Mouse (Mus musculus) left cerebral cortex, postnatal 4 days (tissue): ENCODE results near the gene Kcnab2. TPM values are rescaled to one million over a fixed set of nuclear protein-coding genes. Genes with fewer than 3 reads are reported as not detected.

ENCODE experiments used
- DNase-seq: peaks from one replicate; pipeline ENCODE4 v3.0.0-alpha.2; 2022
- intact Hi-C: fragments of 180-260 bp; cut with DNase I; formaldehyde crosslinking; loops from one replicate; pipeline ENCODE4 v1.15.1; 2025
- total RNA-seq, 2 experiments: library from RNA; stranded (reverse); gene quantifications; 2 replicates each; pipeline ENCODE4 v1.2.3; 2021

The Kcnab2 gene
- total RNA-seq, 2 experiments from 2014 or later: 35.0 to 43.6 TPM

DNA sequence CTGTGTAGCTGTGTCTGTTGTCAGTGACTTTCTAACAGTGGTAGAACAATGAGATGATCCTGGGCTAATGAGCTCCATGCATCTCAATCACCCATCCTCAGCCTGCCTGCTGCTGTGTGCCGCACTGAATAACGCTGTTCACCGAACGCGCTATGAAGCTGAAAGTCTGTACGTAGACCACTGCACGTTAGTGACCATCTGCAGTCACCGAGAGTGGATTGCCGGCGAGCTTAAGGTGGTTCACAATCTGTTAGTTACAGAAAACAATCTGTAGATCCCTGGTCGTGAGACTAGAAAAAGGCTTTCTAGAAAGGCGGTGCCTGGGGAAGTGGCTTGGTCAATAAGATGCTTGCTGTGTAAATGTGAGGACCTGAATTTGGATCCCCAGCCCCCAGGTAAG, 23.5 kb downstream of the Kcnab2 start:
- DNase-seq: no peak
- intact Hi-C loops: no loop called here

DNA sequence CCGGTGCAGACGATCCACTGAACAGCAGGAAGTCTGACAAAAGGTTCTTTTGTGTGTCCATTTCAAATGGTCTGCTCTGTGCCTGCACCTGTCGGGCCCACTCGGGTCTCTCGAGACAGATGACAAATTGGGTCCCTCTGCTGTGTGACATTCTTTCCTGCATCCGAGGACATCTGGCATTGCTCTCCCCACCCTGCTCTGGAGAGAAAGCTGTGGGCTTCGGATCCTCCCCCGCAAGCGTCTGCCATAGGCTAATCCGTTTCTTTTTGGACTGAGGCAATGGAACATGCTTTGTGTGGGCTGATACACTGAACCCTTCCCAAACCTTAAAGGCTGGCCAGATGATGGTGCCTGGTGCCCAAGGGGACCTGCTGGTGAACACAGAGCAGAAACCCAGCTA, 24.6 kb downstream of the Kcnab2 start:
- intact Hi-C loops: no loop called here
- DNase-seq: peak; percentile 44

- intact Hi-C loops: no loop called here
These were observed 26.3 kb downstream of the Kcnab2 start for GRCm38 (mm10) chr4:152451371-152451770.

DNA sequence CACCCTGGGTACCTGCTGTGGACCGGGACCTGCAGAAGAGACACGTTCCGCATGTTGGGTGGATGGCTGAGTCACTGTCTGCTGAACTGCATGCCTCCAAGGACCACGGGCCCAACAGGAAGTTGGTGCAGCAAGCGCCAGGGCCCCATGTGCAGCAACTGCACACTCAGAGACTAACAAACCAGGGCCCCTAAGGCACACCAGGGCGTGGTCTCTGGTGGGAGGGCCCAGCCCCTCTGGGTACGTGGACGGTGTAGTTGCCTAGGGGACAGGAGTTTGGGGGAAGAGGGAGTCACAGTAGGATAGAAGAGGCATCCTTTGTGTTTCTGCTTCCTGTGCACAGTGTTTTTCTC, 29.0 kb downstream of the Kcnab2 start:
- intact Hi-C loops: no loop called here
- no peak for DNase-seq

More at GRCm38 (mm10) chr4:152451371-152451770, 26.3 kb downstream of the Kcnab2 start:
- no peak for DNase-seq

DNA sequence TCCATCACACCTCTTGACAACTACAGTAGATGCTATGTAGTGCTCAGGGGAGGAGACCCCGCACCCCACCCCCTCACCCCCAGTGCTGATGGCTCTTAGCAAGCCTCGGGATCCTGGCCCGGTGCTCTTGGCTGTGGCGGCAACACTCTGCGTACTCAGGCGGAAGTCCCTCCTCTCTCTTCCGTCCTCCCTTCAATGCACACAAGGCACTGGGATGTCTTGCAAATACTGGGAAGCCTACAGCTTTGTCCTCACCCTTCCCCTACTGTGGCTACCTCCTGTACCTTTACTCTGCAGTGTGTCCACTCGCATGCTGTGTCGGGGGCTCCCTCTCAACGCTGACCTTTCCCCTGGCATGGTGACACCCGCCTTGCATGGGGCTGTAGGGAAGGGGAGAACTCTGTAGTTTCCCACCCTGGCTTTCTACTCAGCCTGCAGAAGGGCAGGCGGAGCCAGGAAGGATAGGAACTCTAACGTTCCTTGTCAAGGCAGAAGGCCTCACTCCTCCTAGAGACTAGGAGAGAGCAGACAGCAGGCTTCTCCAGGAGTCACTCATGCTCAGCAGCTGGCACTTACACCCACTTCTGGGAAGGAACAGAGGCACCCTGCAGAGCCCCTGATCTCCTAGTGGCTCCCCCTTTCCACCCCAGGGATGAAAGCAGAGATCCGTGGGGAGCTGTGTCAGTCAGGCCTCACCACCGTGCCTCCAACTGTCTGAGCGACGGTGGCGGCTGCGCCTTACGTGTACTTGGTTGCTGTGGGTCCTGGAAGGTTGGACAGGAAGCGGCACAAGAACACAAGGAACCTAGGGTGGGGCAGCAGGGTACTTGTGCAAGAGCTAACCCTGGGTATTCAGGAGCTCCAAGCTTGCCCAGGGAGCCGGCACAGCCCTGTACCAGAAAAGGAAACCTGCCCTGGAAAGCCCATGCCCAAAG, 29.7 kb downstream of the Kcnab2 start:
- intact Hi-C loops: no loop called here
- no peak for DNase-seq

GRCm38 (mm10) chr4:152446178-152446577, 31.5 kb downstream of the Kcnab2 start:
- no peak for DNase-seq
- intact Hi-C loops: no loop called here

DNA sequence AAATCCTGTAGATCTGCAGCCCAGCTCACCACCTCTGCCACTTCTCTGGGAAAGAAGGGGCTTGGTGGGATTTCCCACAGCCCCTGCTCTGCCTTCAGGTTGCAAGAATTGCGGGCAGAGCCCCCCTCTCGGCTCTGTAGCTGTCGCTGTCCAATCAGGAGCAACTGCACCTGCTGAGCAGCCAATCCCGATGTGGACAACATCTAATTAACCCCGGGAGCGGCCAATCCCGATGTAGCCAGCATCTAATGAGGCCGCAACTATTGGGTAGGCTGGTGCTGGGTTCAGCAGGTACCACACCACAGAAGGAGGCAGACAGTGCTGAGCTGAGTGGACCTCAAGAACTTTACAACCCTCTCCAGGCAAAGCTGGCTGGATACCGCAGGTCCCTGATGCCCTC, 36.1 kb downstream of the Kcnab2 start:
- intact Hi-C loops: no loop called here
- DNase-seq: no peak

DNA sequence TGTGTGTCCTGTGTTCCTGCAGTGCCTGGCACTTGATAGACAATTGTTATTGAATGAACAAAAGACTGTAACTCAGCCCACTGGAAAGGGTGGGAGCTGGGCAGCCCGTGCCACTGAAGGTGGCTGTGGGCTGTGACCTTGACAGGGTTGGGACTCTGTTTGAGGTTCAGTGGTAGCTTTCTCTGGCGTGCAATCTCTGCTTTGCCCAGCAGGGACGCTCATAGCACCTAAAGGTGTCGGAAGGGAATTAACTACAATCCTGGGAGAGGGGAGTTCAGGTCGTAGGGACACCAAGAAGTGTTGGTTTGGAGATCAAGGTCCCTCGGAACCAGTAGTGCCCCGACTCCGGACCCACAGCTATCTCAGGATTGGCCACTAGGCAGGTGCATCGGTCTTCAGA, 36.8 kb downstream of the Kcnab2 start:
- intact Hi-C loops: no loop called here
- no peak for DNase-seq

- DNase-seq: peak; percentile 89
- intact Hi-C loops: no loop called here
These were observed 42.4 kb downstream of the Kcnab2 start for GRCm38 (mm10) chr4:152435255-152435654.

GRCm38 (mm10) chr4:152434836-152435235, 42.8 kb downstream of the Kcnab2 start:
- DNase-seq: peak; percentile 97
- intact Hi-C loops: no loop called here

DNA sequence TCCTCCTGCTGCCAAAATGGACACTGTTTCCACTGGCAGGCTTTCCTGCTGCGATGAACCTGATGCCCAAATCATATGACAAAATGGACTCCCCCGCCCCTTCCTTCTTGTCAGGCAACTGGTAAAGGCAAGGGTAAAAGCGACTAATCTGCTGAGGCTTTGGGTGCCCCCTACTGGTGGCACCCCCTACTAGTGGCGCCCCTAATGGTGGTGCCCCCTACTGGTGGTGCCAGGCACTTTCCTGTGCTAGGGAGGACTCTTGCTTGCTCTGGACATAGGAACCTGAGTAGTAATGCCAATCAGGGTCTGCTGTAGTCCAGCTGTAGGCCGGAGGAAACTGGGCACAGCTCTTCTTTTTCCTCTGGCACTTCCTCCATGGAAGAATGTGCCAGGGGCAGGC, 45.4 kb downstream of the Kcnab2 start:
- peak; percentile 47 for DNase-seq
- intact Hi-C loops: loop anchor here (2.0 kb wide), 1 partner anchor 98 kb away; no protein-coding TSS in a partner anchor

- no peak for DNase-seq
These were observed 49.4 kb downstream of the Kcnab2 start for GRCm38 (mm10) chr4:152428259-152428658.

GRCm38 (mm10) chr4:152424922-152425321, 52.7 kb downstream of the Kcnab2 start:
- no peak for DNase-seq
- intact Hi-C loops: loop anchor here (10.0 kb wide), 1 partner anchor 250 kb away; the partner anchor contains the start of gene Acot7

More at GRCm38 (mm10) chr4:152428259-152428658, 49.4 kb downstream of the Kcnab2 start:
- intact Hi-C loops: loop anchor here (10.0 kb wide), 1 partner anchor 253 kb away; the partner anchor contains the start of gene Acot7

GRCm38 (mm10) chr4:152424341-152424740, 53.3 kb downstream of the Kcnab2 start:
- no peak for DNase-seq
- intact Hi-C loops: loop anchor here (10.0 kb wide), 1 partner anchor 250 kb away; the partner anchor contains the start of gene Acot7

GRCm38 (mm10) chr4:152423576-152423975, 54.1 kb downstream of the Kcnab2 start:
- DNase-seq: no peak
- intact Hi-C loops: loop anchor here (10.0 kb wide), 1 partner anchor 249 kb away; the partner anchor contains the start of gene Acot7

DNA sequence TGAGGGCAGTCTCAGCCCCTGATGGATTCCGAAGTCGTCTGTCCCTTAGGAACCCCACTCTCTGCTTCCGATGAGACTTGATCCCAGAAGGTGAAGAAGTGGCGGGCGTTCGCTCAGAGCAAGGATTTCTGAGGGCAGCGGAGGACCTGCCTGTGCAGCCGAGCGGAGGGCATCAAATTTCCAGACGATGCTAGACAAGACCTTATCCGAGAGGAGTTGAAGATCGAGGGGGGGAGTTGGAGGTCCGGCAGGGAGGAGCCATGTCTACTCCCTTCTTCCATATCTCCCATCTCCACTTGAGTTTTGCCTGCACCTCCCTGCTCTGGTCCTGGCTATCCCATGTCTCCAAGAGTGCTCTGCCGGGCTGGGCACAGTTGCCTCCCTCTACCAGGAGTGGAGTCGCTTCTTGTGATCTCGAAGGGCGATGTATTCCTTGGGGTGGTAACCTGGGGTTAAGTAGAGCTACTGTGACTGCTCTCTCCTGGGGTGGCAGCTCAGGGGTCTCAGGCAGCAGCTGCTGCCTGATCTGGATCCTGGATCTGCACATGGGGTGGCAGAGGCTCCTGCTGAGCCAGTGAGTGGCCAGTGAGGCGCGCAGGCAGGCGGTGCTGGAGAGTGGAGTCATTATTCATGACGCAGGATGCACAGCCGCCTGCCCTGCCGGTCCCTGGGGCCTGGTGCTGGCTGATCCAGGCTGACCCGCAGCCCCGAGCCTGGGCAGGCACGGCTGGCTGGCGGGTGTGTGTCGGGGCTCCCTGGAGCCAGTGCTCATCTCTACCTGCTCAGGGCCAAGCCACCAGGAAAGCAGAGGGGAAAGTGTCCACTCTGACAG, 59.2 kb downstream of the Kcnab2 start:
- DNase-seq: no peak
- intact Hi-C loops: no loop called here

DNA sequence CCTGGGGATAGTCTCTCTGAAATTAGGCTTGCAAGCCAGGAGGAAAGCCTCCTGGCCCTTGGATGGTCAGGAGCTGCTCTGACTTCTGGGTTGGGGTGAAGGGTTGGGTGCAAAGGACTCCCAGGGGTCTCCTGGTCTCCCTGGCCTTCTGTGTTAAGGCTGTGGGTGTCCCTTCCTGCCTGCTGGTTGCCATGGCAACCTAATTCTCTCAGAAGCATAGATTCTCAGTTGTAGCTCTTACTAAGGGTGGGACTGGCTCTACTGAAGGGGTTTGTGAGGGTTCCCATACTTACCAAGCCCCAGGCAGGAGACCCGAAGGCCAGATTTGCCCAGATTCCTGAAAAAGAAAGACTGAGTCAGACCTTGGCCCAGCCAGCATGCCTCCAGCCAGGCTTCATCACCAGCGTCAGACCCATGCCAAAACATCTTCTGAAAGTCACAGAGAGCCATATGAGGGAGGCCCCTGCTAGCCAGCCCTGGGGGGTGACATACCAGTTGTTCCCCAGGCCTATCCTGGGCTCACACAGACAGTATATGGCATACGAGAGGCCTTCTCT, 65.1 kb downstream of the Kcnab2 start:
- no peak for DNase-seq
- intact Hi-C loops: no loop called here

- intact Hi-C loops: no loop called here
- no peak for DNase-seq
These were observed 66.7 kb downstream of the Kcnab2 start for GRCm38 (mm10) chr4:152410961-152411360.

DNA sequence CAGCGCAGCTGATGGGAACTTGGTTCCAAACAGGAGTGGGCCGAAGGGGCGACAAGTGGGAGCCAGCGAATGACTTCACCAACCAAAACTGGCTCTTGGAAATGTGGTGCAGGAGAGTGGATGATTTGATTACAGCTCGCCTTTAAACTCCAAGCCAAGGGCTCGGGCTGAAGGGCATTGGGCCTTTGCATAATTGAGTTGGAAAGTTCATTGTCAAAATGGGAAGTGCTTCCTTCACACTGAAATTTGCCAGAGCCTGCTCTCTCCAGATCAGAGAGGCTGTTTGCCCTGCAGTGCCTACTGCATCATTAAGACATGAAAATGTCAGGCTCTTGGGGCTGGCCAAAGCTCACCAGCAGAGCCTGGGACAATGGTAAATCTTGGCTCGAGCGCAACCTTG, 71.1 kb downstream of the Kcnab2 start:
- DNase-seq: peak; percentile 48
- intact Hi-C loops: no loop called here

DNA sequence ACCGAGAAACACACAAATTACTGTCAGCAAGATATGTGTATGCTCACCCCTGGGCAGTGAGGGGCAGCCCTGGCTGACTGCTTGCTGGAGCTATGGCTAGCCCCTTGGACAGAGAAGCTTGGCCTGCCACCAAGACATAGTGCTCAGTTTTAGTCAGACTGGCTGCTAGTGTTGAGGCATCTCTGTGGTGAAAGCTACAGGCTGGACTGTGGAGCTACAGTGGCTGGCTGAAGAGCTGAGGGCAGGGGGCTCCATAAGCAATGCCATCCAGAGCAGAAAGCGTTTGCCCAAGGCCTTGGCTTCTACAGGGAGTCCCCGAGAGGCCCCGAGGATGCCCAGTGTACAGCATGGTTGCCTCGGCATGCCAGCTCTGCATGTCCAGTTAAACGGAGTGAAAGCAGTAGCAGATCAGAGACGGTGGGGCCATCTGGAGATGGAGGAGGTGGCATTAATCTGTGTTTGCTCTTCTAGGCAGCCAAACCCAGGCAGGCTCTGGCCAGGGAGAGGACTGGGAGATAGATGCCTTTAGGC, 71.9 kb downstream of the Kcnab2 start:
- DNase-seq: peak; percentile 75
- intact Hi-C loops: no loop called here

GRCm38 (mm10) chr4:152405143-152405542, 72.5 kb downstream of the Kcnab2 start:
- intact Hi-C loops: no loop called here
- DNase-seq: no peak
